Mouse (Mus musculus): ENCODE results near the gene Dnajc16.

DNA sequence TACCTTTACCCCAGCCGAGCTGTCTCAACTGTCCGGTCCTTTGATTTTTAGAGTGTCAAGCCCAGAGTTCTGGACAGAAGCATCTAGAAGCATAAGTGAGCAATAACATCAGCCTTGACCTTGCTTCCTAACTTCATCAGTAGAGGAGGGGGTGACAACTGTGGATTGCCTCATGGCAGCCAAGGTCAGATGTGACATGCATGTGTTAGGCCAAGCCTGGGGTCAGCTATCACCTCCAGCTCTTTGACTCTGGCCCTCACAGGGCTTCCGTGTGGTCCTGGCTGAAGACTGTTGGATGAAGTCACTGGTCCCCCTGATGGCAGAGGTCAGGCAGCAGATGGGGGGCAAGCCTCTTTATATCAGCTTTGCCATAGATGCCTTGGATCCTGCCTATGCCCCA, 33.6 kb downstream of the Dnajc16 start:
- TF ChIP-seq CTCF (IDR thresholded peaks at IDR 0.05): no peak
- no peak for TF ChIP-seq POLR2A (IDR thresholded peaks at IDR 0.05; ENCODE audit: insufficient read depth, low read depth, low read length)

All from heart, adult 2 months (tissue).